8 mouse cellular contexts compared by ENCODE assay signal in the genomic region with DNA sequence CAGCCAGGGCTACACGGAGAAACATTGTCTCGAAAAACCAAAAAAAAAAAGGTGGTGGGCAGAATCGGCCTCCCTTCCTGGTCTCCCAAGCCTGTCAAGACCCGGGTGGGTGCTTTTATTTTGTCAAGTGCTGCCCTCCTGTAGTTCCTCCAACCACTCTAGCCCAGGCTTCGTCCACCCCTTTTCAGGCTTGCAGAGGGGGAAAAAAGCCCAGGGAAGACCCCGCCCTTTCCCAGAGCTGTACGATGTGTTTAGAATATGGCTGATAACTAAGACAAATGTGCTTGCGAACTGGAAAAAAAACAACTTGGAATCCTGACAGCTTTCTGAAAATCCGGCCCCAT. TPM values are rescaled to one million over a fixed set of nuclear protein-coding genes. Genes with fewer than 3 reads are reported as not detected.
DNase-seq lines count a peak whose midpoint lies in the region; ATAC-seq and TF ChIP-seq lines count a peak whose summit lies in the region.

No protein-coding gene starts in this region.

- no peak for TF ChIP-seq EP300 in liver, postnatal 0 days (IDR thresholded peaks at IDR 0.05; ENCODE audit: low read depth)

- 32% methylated on average over 9 of the region's 9 CpGs for WGBS in heart, embryonic 15.5 days
- 41% methylated on average over 9 of the region's 9 CpGs for WGBS in forebrain, embryonic 15.5 days
- WGBS in liver, postnatal 0 days (ENCODE audit: insufficient replicate concordance): 32% methylated on average over 9 of the region's 9 CpGs

- no peaks in the 10 kb centered on the region for H3K27me3 ChIP-seq in heart, embryonic 15.5 days
- no peaks in the 10 kb centered on the region for H3K27me3 ChIP-seq in G1E (ENCODE audit: insufficient read depth, low read length)
- no peaks in the 10 kb centered on the region for H3K27me3 ChIP-seq in forebrain, embryonic 15.5 days
- H3K27me3 ChIP-seq in liver, postnatal 0 days (ENCODE audit: insufficient read depth, low read length): no peaks in the 10 kb centered on the region

- no peaks in the 10 kb centered on the region for H3K36me3 ChIP-seq in heart, embryonic 15.5 days
- no peaks in the 10 kb centered on the region for H3K36me3 ChIP-seq in G1E (replicated peaks)
- H3K36me3 ChIP-seq in forebrain, embryonic 15.5 days: no peaks in the 10 kb centered on the region
- H3K36me3 ChIP-seq in liver, postnatal 0 days (replicated peaks; ENCODE audit: insufficient read depth, low read length): no peaks in the 10 kb centered on the region

- intact Hi-C loops in heart, postnatal 10 days (cut with DNase I): loop anchor here (2.0 to 10.0 kb wide), 2 partner anchors 109 to 557 kb away; a partner anchor contains a TSS
- intact Hi-C loops in left cerebral cortex, postnatal 25 days (cut with DNase I): loop anchor here (1.0 to 5.0 kb wide), 4 partner anchors 32 to 110 kb away; a partner anchor contains a TSS

- no peaks in the 10 kb centered on the region for H3K9me3 ChIP-seq in heart, embryonic 15.5 days (replicated peaks)
- no peaks in the 10 kb centered on the region for H3K9me3 ChIP-seq in G1E (replicated peaks)
- no peaks in the 10 kb centered on the region for H3K9me3 ChIP-seq in forebrain, embryonic 15.5 days
- no peaks in the 10 kb centered on the region for H3K9me3 ChIP-seq in liver, postnatal 0 days (ENCODE audit: low read length)

- H3K4me2 ChIP-seq in heart, embryonic 15.5 days: peak overlapping the region; percentile 56
- peak overlapping the region; percentile 42 for H3K4me2 ChIP-seq in forebrain, embryonic 15.5 days (replicated peaks)
- H3K4me2 ChIP-seq in liver, postnatal 0 days (ENCODE audit: low read depth, low read length): peak overlapping the region; percentile 71

- peak overlapping the region; percentile 39 for H3K4me3 ChIP-seq in heart, embryonic 15.5 days
- peak overlapping the region; percentile 55; the same call in 1 of the 2 replicates for H3K4me3 ChIP-seq in G1E (ENCODE audit: low read depth, low read length)
- peak overlapping the region; percentile 41 for H3K4me3 ChIP-seq in forebrain, embryonic 15.5 days
- peak overlapping the region; percentile 48 for H3K4me3 ChIP-seq in liver, postnatal 0 days (ENCODE audit: low read depth, low read length)

- no peak for DNase-seq in heart, postnatal 10 days
- DNase-seq in G1E (ENCODE audit: low spot score): no peak
- DNase-seq in liver, postnatal 0 days: no peak
- no peak for DNase-seq in adrenal gland, postnatal 36 days
- no peak for DNase-seq in left cerebral cortex, postnatal 25 days (ENCODE audit: low spot score in 2 of 2)
- DNase-seq in adrenal gland, postnatal 14 days: no peak

- H3K9ac ChIP-seq in heart, embryonic 15.5 days: peak overlapping the region; percentile 31; the same call in 1 of the 2 replicates
- peak overlapping the region; percentile 45 for H3K9ac ChIP-seq in forebrain, embryonic 15.5 days (replicated peaks)
- peak overlapping the region; percentile 58 for H3K9ac ChIP-seq in liver, postnatal 0 days (replicated peaks)

- ATAC-seq in heart, embryonic 15.5 days (replicated peaks; ENCODE audit: insufficient number of reproducible peaks, insufficient read depth, low FRiP score, low read depth): peak; percentile 5; the same call in 1 of the 2 replicates
- ATAC-seq in G1E (ENCODE audit: extremely low read depth, insufficient number of reproducible peaks, low FRiP score, poor library complexity, severe bottlenecking): no peak
- peak; percentile 39 for ATAC-seq in forebrain, embryonic 15.5 days (replicated peaks)
- ATAC-seq in liver, postnatal 0 days: peak; percentile 6

- H3K27ac ChIP-seq in heart, embryonic 15.5 days: peak overlapping the region; percentile 89
- peak overlapping the region; percentile 90 for H3K27ac ChIP-seq in forebrain, embryonic 15.5 days (replicated peaks)
- H3K27ac ChIP-seq in liver, postnatal 0 days (ENCODE audit: low read depth): peak overlapping the region; percentile 92

- TF ChIP-seq CTCF in G1E (IDR thresholded peaks at IDR 0.05; ENCODE audit: low read depth, low read length): no peak
- no peak for TF ChIP-seq CTCF in liver, postnatal 0 days (IDR thresholded peaks at IDR 0.05; ENCODE audit: low read depth)

- peaks cover 2% of the 10 kb centered on the region; the same call in 1 of the 2 replicates for H3K4me1 ChIP-seq in heart, embryonic 15.5 days (replicated peaks)
- H3K4me1 ChIP-seq in G1E (ENCODE audit: insufficient read depth, low read depth, low read length): peaks cover 13% of the 10 kb centered on the region
- H3K4me1 ChIP-seq in forebrain, embryonic 15.5 days: peaks cover 3% of the 10 kb centered on the region; the same call in 1 of the 2 replicates
- H3K4me1 ChIP-seq in liver, postnatal 0 days (ENCODE audit: insufficient read depth): peaks cover 5% of the 10 kb centered on the region; the same call in 1 of the 2 replicates

RNA-seq across cellular contexts. Expression of a gene that starts 33.0 kb away (rescaled TPM):
- polyA plus RNA-seq in heart, embryonic 15.5 days (2015; fragmentation: Nextera tagmentation; extraction: Ambion mirVana): 1.7 and 3.3 TPM in 2 replicates
- under 1 TPM; 0.77 to 0.86 TPM for total RNA-seq in heart, postnatal 10 days (2021)
- total RNA-seq in G1E (2014; fragmentation: Nextera tagmentation) (not detected in 2 replicates), G1E (2017) (0.05 and 0.06 TPM in 2 replicates)
- 0.05 TPM in 1 of 2 replicates, not detected in the other for polyA plus RNA-seq in G1E (2012)
- polyA plus RNA-seq in forebrain, embryonic 15.5 days (2015; fragmentation: Nextera tagmentation; extraction: Ambion mirVana): 53.6 and 55.8 TPM in 2 replicates
- polyA plus RNA-seq in liver, postnatal 0 days (2015; fragmentation: Nextera tagmentation; extraction: Ambion mirVana): 0.05 and 0.06 TPM in 2 replicates
- total RNA-seq in adrenal gland, postnatal 36 days (2021): 10 to 100 TPM; 18.5 to 28.4 TPM
- total RNA-seq in left cerebral cortex, postnatal 25 days (2021): 100 to 1,000 TPM; 174 to 180 TPM
- total RNA-seq in adrenal gland, postnatal 14 days (2021): 10.6 and 15.0 TPM in 2 replicates

RNA-seq across cellular contexts. Expression of a gene that starts 44.2 kb away (rescaled TPM):
- polyA plus RNA-seq in heart, embryonic 15.5 days (2015; fragmentation: Nextera tagmentation; extraction: Ambion mirVana): 0.21 and 0.91 TPM in 2 replicates
- not detected for total RNA-seq in heart, postnatal 10 days (2021)
- not detected in 2 replicates for total RNA-seq in G1E (2014; fragmentation: Nextera tagmentation)
- total RNA-seq in G1E (2017): not detected in 2 replicates
- polyA plus RNA-seq in G1E (2012): not detected in 2 replicates
- 0.29 and 0.60 TPM in 2 replicates for polyA plus RNA-seq in forebrain, embryonic 15.5 days (2015; fragmentation: Nextera tagmentation; extraction: Ambion mirVana)
- 420 and 460 TPM in 2 replicates for polyA plus RNA-seq in liver, postnatal 0 days (2015; fragmentation: Nextera tagmentation; extraction: Ambion mirVana)
- under 1 TPM in 1 of 2 experiments, not detected in 1; 0.20 TPM for total RNA-seq in adrenal gland, postnatal 36 days (2021)
- 10 to 100 TPM in 1 of 2 experiments, 1 to 10 TPM in 1; 8.3 to 10.3 TPM for total RNA-seq in left cerebral cortex, postnatal 25 days (2021)
- 2.7 and 72.8 TPM in 2 replicates for total RNA-seq in adrenal gland, postnatal 14 days (2021)

RNA-seq across cellular contexts. Expression of a gene that starts 58.2 kb away (rescaled TPM):
- polyA plus RNA-seq in heart, embryonic 15.5 days (2015; fragmentation: Nextera tagmentation; extraction: Ambion mirVana): 17.0 and 24.2 TPM in 2 replicates
- total RNA-seq in heart, postnatal 10 days (2021): 10 to 100 TPM; 26.8 to 29.4 TPM
- 106 and 128 TPM in 2 replicates for total RNA-seq in G1E (2014; fragmentation: Nextera tagmentation)
- 37.9 and 40.9 TPM in 2 replicates for total RNA-seq in G1E (2017)
- 44.8 and 48.2 TPM in 2 replicates for polyA plus RNA-seq in G1E (2012)
- polyA plus RNA-seq in forebrain, embryonic 15.5 days (2015; fragmentation: Nextera tagmentation; extraction: Ambion mirVana): 21.6 and 28.6 TPM in 2 replicates
- polyA plus RNA-seq in liver, postnatal 0 days (2015; fragmentation: Nextera tagmentation; extraction: Ambion mirVana): 10.2 and 14.3 TPM in 2 replicates
- 10 to 100 TPM; 32.2 to 35.1 TPM for total RNA-seq in adrenal gland, postnatal 36 days (2021)
- 10 to 100 TPM; 18.4 to 22.7 TPM for total RNA-seq in left cerebral cortex, postnatal 25 days (2021)
- total RNA-seq in adrenal gland, postnatal 14 days (2021): 41.4 and 56.3 TPM in 2 replicates

Comparison
In these comparisons a context has a peak if more than half of its experiments do, and no peak if none do; other contexts are left out.
1. RNA of a gene that starts 33.0 kb away (total RNA-seq): 174 to 180 TPM in left cerebral cortex, postnatal 25 days; 18.5 to 28.4 TPM in adrenal gland, postnatal 36 days, 10.6 to 15.0 TPM in adrenal gland, postnatal 14 days, 0.77 to 0.86 TPM in heart, postnatal 10 days and 0.05 to 0.06 TPM in G1E; every median in the first group is over 4 times any median in the second.
2. Peak in every context shown above with its lines, with median percentiles within 50 percentile points of each other: H3K27ac ChIP-seq, H3K4me2 ChIP-seq, H3K4me3 ChIP-seq and H3K9ac ChIP-seq.